Mouse (Mus musculus) megakaryocyte, embryonic 14.5 days (primary cell): ENCODE data around the gene Slc2a5.

Experiments used
- FLI1 ChIP-seq: IDR thresholded peaks from 2 replicates; pipeline ENCODE4 v1.6.1; 2012; ENCODE audit warnings: low read length, inconsistent platforms, mixed read lengths
- GATA1 ChIP-seq: IDR thresholded peaks from 3 replicates; pipeline ENCODE4 v1.6.1; 2012; ENCODE audit warnings: mixed read lengths, low read length, inconsistent platforms, borderline replicate concordance

DNA sequence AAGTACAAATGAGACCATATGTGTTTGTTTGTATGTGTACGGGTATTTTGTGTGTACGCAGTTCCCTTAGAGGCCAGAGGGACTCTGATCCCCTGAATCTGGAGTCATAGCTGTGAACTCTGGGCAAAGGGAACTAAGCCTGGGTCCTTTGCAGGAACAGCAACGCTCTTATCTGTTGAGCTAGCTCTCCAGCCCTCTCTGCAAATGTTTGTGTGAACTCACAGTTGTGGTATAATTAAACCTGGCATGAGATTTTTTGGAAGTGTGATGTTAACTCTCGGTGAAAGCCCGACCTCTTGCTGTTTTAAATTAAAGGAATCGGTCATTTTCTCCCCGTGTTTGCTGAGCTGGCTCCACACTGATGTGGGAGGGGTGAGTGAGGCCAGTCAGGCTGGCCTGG, 13.4 kb upstream of the Slc2a5 start:
- TF ChIP-seq GATA1 (no peak), FLI1 (no peak)
